Mouse (Mus musculus): ENCODE data around the gene Foxn3. TPM values are rescaled to one million over a fixed set of nuclear protein-coding genes. Genes with fewer than 3 reads are reported as not detected.

Foxn3 gene
- polyA plus RNA-seq, 1 experiment = 35.7 TPM

GRCm38 (mm10) chr12:99587338-99587737 is 24.0 kb upstream of the Foxn3 start:
- TF ChIP-seq CTCF (IDR thresholded peaks at IDR 0.05; ENCODE audit: borderline replicate concordance, extremely low read depth, insufficient read depth, insufficient read length) = no peak
- no peak for TF ChIP-seq POLR2A (IDR thresholded peaks at IDR 0.05; ENCODE audit: borderline replicate concordance, extremely low read depth, insufficient read depth, insufficient read length, poor library complexity, severe bottlenecking)
- DNase-seq (ENCODE audit: low read depth) = no peak

- no peak for DNase-seq (ENCODE audit: low read depth)
- TF ChIP-seq POLR2A (IDR thresholded peaks at IDR 0.05; ENCODE audit: borderline replicate concordance, extremely low read depth, insufficient read depth, insufficient read length, poor library complexity, severe bottlenecking) (no peak), CTCF (IDR thresholded peaks at IDR 0.05; ENCODE audit: borderline replicate concordance, extremely low read depth, insufficient read depth, insufficient read length) (no peak)
These were observed 16.6 kb upstream of the Foxn3 start for GRCm38 (mm10) chr12:99579989-99580388.

DNA sequence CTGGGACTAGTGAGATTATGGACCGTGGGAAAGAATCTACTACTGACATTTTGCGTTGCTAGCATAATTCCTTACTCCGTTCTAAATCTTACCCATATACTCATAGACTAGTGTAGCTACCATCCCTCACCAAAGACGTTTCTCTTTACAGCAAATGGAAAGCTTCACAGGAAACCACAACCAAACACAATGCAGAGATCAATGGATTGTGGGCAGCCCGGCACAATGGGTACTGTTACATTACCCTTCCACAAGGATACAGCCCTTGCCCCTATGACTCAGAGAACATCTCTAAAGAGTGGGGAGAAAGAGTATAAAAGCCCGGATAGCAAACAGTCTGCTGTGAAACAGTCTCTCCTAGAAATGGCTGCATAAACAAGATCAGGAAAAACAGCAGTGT is 13.3 kb upstream of the Foxn3 start:
- TF ChIP-seq POLR2A (IDR thresholded peaks at IDR 0.05; ENCODE audit: borderline replicate concordance, extremely low read depth, insufficient read depth, insufficient read length, poor library complexity, severe bottlenecking) (no peak), CTCF (IDR thresholded peaks at IDR 0.05; ENCODE audit: borderline replicate concordance, extremely low read depth, insufficient read depth, insufficient read length) (no peak)
- DNase-seq (ENCODE audit: low read depth) = no peak

DNA sequence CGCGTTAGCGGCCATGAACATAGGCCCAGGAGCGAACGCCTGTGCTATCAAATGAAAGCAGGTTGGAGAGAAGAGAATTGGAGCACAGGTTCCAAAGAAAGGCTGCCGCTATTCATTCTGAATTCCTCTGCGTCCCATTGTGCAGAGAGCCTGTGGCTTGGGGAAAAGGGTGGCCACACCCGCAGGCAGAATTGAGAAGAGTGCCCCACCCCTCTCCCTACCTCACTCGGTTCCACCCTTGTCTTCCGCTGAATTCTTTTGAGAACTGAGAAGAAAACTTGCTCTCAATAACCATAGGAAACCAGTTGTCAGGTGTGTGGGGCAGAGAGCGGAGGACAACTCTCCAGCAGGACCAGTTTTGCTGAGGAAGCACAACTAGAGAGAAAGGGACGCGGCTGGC is 10.9 kb upstream of the Foxn3 start:
- DNase-seq (ENCODE audit: low read depth) = no peak
- TF ChIP-seq CTCF (IDR thresholded peaks at IDR 0.05; ENCODE audit: borderline replicate concordance, extremely low read depth, insufficient read depth, insufficient read length) = no peak
- no peak for TF ChIP-seq POLR2A (IDR thresholded peaks at IDR 0.05; ENCODE audit: borderline replicate concordance, extremely low read depth, insufficient read depth, insufficient read length, poor library complexity, severe bottlenecking)

GRCm38 (mm10) chr12:99573036-99573435 is 9.7 kb upstream of the Foxn3 start:
- TF ChIP-seq POLR2A (IDR thresholded peaks at IDR 0.05; ENCODE audit: borderline replicate concordance, extremely low read depth, insufficient read depth, insufficient read length, poor library complexity, severe bottlenecking) (no peak), CTCF (IDR thresholded peaks at IDR 0.05; ENCODE audit: borderline replicate concordance, extremely low read depth, insufficient read depth, insufficient read length) (no peak)
- no peak for DNase-seq (ENCODE audit: low read depth)

DNA sequence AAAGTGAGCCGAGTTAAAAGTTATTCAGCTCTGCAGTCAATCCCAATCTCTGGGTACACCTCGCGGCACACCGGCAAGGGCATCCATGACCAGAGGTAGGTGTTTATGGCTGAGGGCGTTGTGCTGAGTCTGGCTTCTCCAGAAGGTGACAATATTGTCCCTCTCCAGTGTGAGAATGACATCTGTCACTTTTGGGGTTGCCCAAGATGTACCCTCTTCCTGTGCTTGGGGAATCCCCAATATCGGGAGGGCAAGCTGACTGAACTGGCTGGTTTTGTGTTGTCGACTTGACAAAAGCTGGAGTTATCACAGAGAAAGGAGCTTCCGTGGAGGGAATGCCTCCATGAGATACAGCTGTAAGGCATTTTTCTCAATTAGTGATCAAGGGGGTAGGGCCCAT is 8.6 kb upstream of the Foxn3 start:
- no peak for TF ChIP-seq POLR2A (IDR thresholded peaks at IDR 0.05; ENCODE audit: borderline replicate concordance, extremely low read depth, insufficient read depth, insufficient read length, poor library complexity, severe bottlenecking)
- no peak for TF ChIP-seq CTCF (IDR thresholded peaks at IDR 0.05; ENCODE audit: borderline replicate concordance, extremely low read depth, insufficient read depth, insufficient read length)
- DNase-seq (ENCODE audit: low read depth) = no peak

- TF ChIP-seq CTCF (IDR thresholded peaks at IDR 0.05; ENCODE audit: borderline replicate concordance, extremely low read depth, insufficient read depth, insufficient read length) (no peak), POLR2A (IDR thresholded peaks at IDR 0.05; ENCODE audit: borderline replicate concordance, extremely low read depth, insufficient read depth, insufficient read length, poor library complexity, severe bottlenecking) (no peak)
- DNase-seq (ENCODE audit: low read depth) = peak; percentile 96
These were observed 7.0 kb upstream of the Foxn3 start for GRCm38 (mm10) chr12:99570197-99570956.

DNA sequence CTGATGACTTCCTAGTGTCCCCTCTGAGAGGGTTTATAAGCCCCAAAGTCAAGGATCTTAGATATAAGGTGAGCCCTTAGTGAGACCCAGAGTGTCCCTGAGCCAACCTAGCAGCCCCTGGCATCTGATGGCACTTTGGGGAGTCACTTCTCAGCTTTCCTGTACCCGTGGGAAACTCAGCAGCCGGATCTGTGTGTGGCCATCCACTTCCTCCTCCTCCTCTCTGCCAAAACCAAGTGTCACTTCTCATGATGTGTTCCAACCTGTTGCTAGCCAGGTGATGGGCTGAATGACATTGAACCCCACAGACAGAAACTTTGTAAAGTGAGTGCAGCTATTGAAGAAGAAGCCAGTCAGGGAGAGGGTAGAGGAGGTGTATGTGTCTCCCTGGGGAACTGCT is 2.2 kb upstream of the Foxn3 start:
- no peak for TF ChIP-seq POLR2A (IDR thresholded peaks at IDR 0.05; ENCODE audit: borderline replicate concordance, extremely low read depth, insufficient read depth, insufficient read length, poor library complexity, severe bottlenecking)
- DNase-seq (ENCODE audit: low read depth) = no peak

DNA sequence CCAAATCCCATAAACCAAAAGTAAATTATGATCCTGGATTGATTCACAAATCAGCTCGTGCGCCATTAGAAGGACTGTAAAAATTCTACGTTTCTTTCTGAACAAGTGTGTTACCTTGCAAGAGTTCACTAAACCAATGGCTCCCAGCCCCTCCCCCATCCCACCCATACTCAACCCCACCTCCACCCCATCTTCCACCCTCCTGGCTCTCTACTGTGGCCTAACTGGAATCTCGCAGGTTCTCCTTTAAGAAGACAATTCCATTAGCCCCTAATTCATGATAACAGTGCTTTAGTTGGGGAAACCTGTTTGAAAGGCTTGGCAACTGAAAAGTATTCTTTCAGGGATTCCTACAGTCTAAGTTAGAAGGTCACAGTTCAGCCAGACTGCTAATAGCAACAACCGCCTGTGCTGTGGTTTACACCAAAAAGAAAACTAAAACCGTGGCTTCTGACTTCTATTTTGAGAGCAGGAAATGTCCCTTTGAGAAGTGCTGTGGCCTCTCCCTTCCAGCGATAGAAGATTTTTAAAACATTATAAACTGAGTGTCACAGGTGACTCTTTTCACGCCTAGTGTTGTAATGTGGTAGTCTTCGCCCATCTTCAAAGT is 1.0 kb upstream of the Foxn3 start:
- DNase-seq (ENCODE audit: low read depth) = peak; percentile 26
- TF ChIP-seq POLR2A (IDR thresholded peaks at IDR 0.05; ENCODE audit: borderline replicate concordance, extremely low read depth, insufficient read depth, insufficient read length, poor library complexity, severe bottlenecking) (no peak), CTCF (IDR thresholded peaks at IDR 0.05; ENCODE audit: borderline replicate concordance, extremely low read depth, insufficient read depth, insufficient read length) (no peak)

GRCm38 (mm10) chr12:99562867-99563189 is 554 bp downstream of the Foxn3 start:
- peak; percentile 82 for DNase-seq (ENCODE audit: low read depth)
- TF ChIP-seq CTCF (IDR thresholded peaks at IDR 0.05; ENCODE audit: borderline replicate concordance, extremely low read depth, insufficient read depth, insufficient read length) (no peak), POLR2A (IDR thresholded peaks at IDR 0.05; ENCODE audit: borderline replicate concordance, extremely low read depth, insufficient read depth, insufficient read length, poor library complexity, severe bottlenecking) (no peak)

DNA sequence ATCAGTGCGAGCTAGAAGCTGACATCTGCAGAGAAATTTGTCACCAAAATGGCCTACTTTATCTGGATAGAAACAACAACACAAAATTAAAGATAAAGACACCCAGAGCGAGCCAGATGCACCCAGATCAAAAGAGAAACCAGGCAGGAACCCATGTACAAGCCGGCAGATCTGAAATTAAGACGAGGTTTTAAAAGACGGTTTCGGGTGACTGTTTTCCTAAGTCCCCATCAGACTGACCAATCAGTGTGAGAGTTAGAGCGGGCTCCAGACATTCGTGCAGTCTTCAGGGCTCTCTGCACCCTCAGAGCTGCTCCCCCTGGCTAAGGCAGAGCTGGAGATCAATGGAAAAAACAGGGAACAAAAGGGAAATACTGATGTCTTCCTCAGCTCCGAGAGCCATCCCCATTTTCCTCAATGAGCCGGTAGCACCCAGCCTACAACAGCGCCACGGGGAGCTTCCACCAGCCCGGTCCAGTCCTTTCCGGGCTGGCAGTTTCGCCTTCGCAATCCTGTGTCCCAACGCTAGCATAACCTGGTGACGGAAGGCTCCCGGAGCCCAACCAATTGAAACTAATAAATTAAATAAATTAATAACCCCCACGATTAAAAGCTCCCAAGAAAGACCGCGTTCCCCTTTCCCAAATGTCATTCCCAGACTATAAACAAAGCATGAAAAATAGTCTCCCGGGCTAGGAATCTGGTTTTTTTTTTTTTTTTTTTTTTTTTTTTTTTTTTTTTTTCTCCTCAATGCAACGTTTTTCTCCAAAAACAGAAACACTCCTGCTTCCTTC is 1.1 kb downstream of the Foxn3 start:
- peak; percentile 87 for DNase-seq (ENCODE audit: low read depth)
- TF ChIP-seq CTCF (IDR thresholded peaks at IDR 0.05; ENCODE audit: borderline replicate concordance, extremely low read depth, insufficient read depth, insufficient read length) (no peak), POLR2A (IDR thresholded peaks at IDR 0.05; ENCODE audit: borderline replicate concordance, extremely low read depth, insufficient read depth, insufficient read length, poor library complexity, severe bottlenecking) (no peak)
